Mouse (Mus musculus) left cerebral cortex, adult 11 months (tissue): ENCODE data around the gene Fstl1.

Experiments used
- DNase-seq: peaks from one replicate; pipeline ENCODE4 v3.0.0; 2022; ENCODE audit warnings: low spot score

Gene Fstl1

GRCm38 (mm10) chr16:37869470-37870231 lies 93.0 kb downstream of the Fstl1 start:
- no peak for DNase-seq

- no peak for DNase-seq
Measured at GRCm38 (mm10) chr16:37871112-37871715, 94.5 kb downstream of the Fstl1 start.

- DNase-seq: no peak
Measured at GRCm38 (mm10) chr16:37874501-37875235, 98.0 kb downstream of the Fstl1 start.

- no peak for DNase-seq
Measured at GRCm38 (mm10) chr16:37877406-37877805, 100.7 kb downstream of the Fstl1 start.

- no peak for DNase-seq
Measured at GRCm38 (mm10) chr16:37878951-37879505, 102.4 kb downstream of the Fstl1 start.

GRCm38 (mm10) chr16:37879750-37880419 lies 103.2 kb downstream of the Fstl1 start:
- no peak for DNase-seq

- no peak for DNase-seq
Measured at GRCm38 (mm10) chr16:37881168-37881567, 104.5 kb downstream of the Fstl1 start.
